Mouse (Mus musculus) midbrain, embryonic 16.5 days (tissue): ENCODE measurements around the gene Rnf182. TPM values are rescaled to one million over a fixed set of nuclear protein-coding genes. Genes with fewer than 3 reads are reported as not detected.

Experiments used
- ATAC-seq: fragments of 200-750 bp; cut with Nextera tagmentation; 2 replicates; pipeline ENCODE4 v1.8.0; 2017; ENCODE audit warnings: moderate TSS enrichment
- H3K27ac ChIP-seq: fragments of 300-500 bp; sonication (generic); 2 replicates; pipeline ENCODE4 v1.5.1; 2014; ENCODE audit warnings: mild to moderate bottlenecking, low read length, mixed read lengths
- H3K27me3 ChIP-seq: fragments of 300-500 bp; sonication (generic); 2 replicates; pipeline ENCODE4 v1.6.1; 2014; ENCODE audit warnings: low read depth, low read length, mixed read lengths; ENCODE audit not compliant: control insufficient read depth, insufficient read depth
- H3K36me3 ChIP-seq: fragments of 300-500 bp; sonication (generic); 2 replicates; pipeline ENCODE4 v1.6.1; 2014; ENCODE audit warnings: mild to moderate bottlenecking, low read length, moderate library complexity, mixed read lengths; ENCODE audit not compliant: control insufficient read depth, insufficient read depth
- H3K4me1 ChIP-seq: fragments of 300-500 bp; sonication (generic); 2 replicates; pipeline ENCODE4 v1.6.1; 2014; ENCODE audit warnings: mild to moderate bottlenecking, low read length, mixed read lengths; ENCODE audit not compliant: control insufficient read depth, insufficient read depth
- H3K4me2 ChIP-seq: fragments of 300-500 bp; sonication (generic); 2 replicates; pipeline ENCODE4 v1.6.1; 2014; ENCODE audit warnings: mild to moderate bottlenecking, low read length, mixed read lengths
- H3K4me3 ChIP-seq: fragments of 300-500 bp; sonication (generic); 2 replicates; pipeline ENCODE4 v1.5.1; 2014; ENCODE audit warnings: low read depth, mild to moderate bottlenecking, low read length, moderate library complexity, mixed read lengths
- H3K9ac ChIP-seq: fragments of 300-500 bp; sonication (generic); 2 replicates; pipeline ENCODE4 v1.6.1; 2014; ENCODE audit warnings: low read depth, low read length, mixed read lengths
- H3K9me3 ChIP-seq: fragments of 300-500 bp; sonication (generic); replicated peaks from 2 replicates; pipeline ENCODE4 v1.6.1; 2014; ENCODE audit warnings: mild to moderate bottlenecking, low read length, mixed read lengths; ENCODE audit not compliant: control insufficient read depth, poor library complexity, severe bottlenecking
- WGBS: fragments of 180-500 bp; shearing (Covaris S2); extraction: QIAGEN DNeasy Blood & Tissue Kit; methylation state at CpG from one replicate; pipeline ENCODE4 v1.1.7; 2014; 5-methylcytosine and 5-hydroxymethylcytosine counted together
- polyA plus RNA-seq: library from polyadenylated mRNA; unstranded; fragments of >200 nt; fragmentation: Nextera tagmentation; extraction: Ambion mirVana; gene quantifications from 2 replicates; pipeline ENCODE4 v1.2.1, GENCODE M21; 2015

Gene Rnf182
- polyA plus RNA-seq, 1 experiment from 2014 or later, result 32.7 TPM

- no peaks in the 10 kb centered on the region for H3K36me3 ChIP-seq
- no peak overlapping the region for H3K27ac ChIP-seq
- no peak overlapping the region for H3K4me2 ChIP-seq
- H3K4me1 ChIP-seq, result no peaks in the 10 kb centered on the region
- no peaks in the 10 kb centered on the region for H3K9me3 ChIP-seq
- no peak overlapping the region for H3K9ac ChIP-seq
- no peak overlapping the region for H3K4me3 ChIP-seq
- no peak for ATAC-seq
- 96% methylated on average over 6 of the region's 6 CpGs for WGBS
- no peaks in the 10 kb centered on the region for H3K27me3 ChIP-seq
Observed at GRCm38 (mm10) chr13:43600967-43601366, 14.5 kb upstream of the Rnf182 start.

GRCm38 (mm10) chr13:43602440-43602839 is 13.1 kb upstream of the Rnf182 start:
- no peaks in the 10 kb centered on the region for H3K4me1 ChIP-seq
- no peak for ATAC-seq
- no peaks in the 10 kb centered on the region for H3K36me3 ChIP-seq
- H3K9ac ChIP-seq, result no peak overlapping the region
- H3K27me3 ChIP-seq, result no peaks in the 10 kb centered on the region
- no peak overlapping the region for H3K4me3 ChIP-seq
- H3K4me2 ChIP-seq, result no peak overlapping the region
- H3K9me3 ChIP-seq, result no peaks in the 10 kb centered on the region
- 96% methylated on average over 2 of the region's 2 CpGs for WGBS
- H3K27ac ChIP-seq, result no peak overlapping the region

- Histone ChIP-seq H3K4me3 (no peak overlapping the region), H3K36me3 (no peaks in the 10 kb centered on the region), H3K27ac (no peak overlapping the region), H3K4me1 (no peaks in the 10 kb centered on the region), H3K27me3 (no peaks in the 10 kb centered on the region), H3K9ac (no peak overlapping the region), H3K9me3 (no peaks in the 10 kb centered on the region), H3K4me2 (no peak overlapping the region)
- ATAC-seq, result no peak
- 60% methylated on average over 13 of the region's 13 CpGs for WGBS
Observed at GRCm38 (mm10) chr13:43603042-43603441, 12.5 kb upstream of the Rnf182 start.

- Histone ChIP-seq H3K4me2 (no peak overlapping the region), H3K9ac (no peak overlapping the region), H3K36me3 (no peaks in the 10 kb centered on the region), H3K9me3 (no peaks in the 10 kb centered on the region), H3K27me3 (no peaks in the 10 kb centered on the region), H3K4me3 (no peak overlapping the region), H3K27ac (no peak overlapping the region), H3K4me1 (no peaks in the 10 kb centered on the region)
- WGBS, result 74% methylated on average over 6 of the region's 6 CpGs
- ATAC-seq, result no peak
Observed at GRCm38 (mm10) chr13:43608854-43609253, 6.7 kb upstream of the Rnf182 start.

- WGBS, result 89% methylated on average over 6 of the region's 6 CpGs
- H3K27me3 ChIP-seq, result no peaks in the 10 kb centered on the region
- H3K9me3 ChIP-seq, result no peaks in the 10 kb centered on the region
- no peak overlapping the region for H3K4me2 ChIP-seq
- H3K36me3 ChIP-seq, result no peaks in the 10 kb centered on the region
- H3K9ac ChIP-seq, result no peak overlapping the region
- no peak overlapping the region for H3K27ac ChIP-seq
- H3K4me3 ChIP-seq, result no peak overlapping the region
- ATAC-seq, result no peak
- peaks cover 12% of the 10 kb centered on the region; the same call in 1 of the 2 replicates for H3K4me1 ChIP-seq
Observed at GRCm38 (mm10) chr13:43612040-43612439, 3.5 kb upstream of the Rnf182 start.

- H3K27ac ChIP-seq, result 0 out of 2 replicates have a peak overlapping the region, but pooled peaks have one; percentile 85
- peaks cover 20% of the 10 kb centered on the region for H3K4me1 ChIP-seq
- H3K4me3 ChIP-seq, result no peak overlapping the region
- no peaks in the 10 kb centered on the region for H3K9me3 ChIP-seq
- no peaks in the 10 kb centered on the region for H3K27me3 ChIP-seq
- H3K36me3 ChIP-seq, result no peaks in the 10 kb centered on the region
- WGBS, result 60% methylated on average over 3 of the region's 3 CpGs
- H3K4me2 ChIP-seq, result peak overlapping the region; percentile 78; the same call in 1 of the 2 replicates
- no peak for ATAC-seq
- no peak overlapping the region for H3K9ac ChIP-seq
Observed at GRCm38 (mm10) chr13:43614667-43615066, 843 bp upstream of the Rnf182 start.

- peak overlapping the region; percentile 88 for H3K4me3 ChIP-seq
- H3K9me3 ChIP-seq, result no peaks in the 10 kb centered on the region
- peak overlapping the region; percentile 85 for H3K27ac ChIP-seq
- 14% methylated on average over 9 of the region's 9 CpGs for WGBS
- peak overlapping the region; percentile 90 for H3K9ac ChIP-seq
- H3K27me3 ChIP-seq, result no peaks in the 10 kb centered on the region
- no peaks in the 10 kb centered on the region for H3K36me3 ChIP-seq
- peak; percentile 23; the same call in 1 of the 2 replicates for ATAC-seq
- H3K4me2 ChIP-seq, result peak overlapping the region; percentile 78
- peaks cover 21% of the 10 kb centered on the region for H3K4me1 ChIP-seq
Observed at GRCm38 (mm10) chr13:43615194-43615576, 325 bp upstream of the Rnf182 start.

GRCm38 (mm10) chr13:43616551-43616950 is 1.0 kb downstream of the Rnf182 start:
- H3K9me3 ChIP-seq, result no peaks in the 10 kb centered on the region
- H3K36me3 ChIP-seq, result no peaks in the 10 kb centered on the region
- 12% methylated on average over 6 of the region's 6 CpGs for WGBS
- no peak for ATAC-seq
- no peaks in the 10 kb centered on the region for H3K27me3 ChIP-seq
- H3K9ac ChIP-seq, result peak overlapping the region; percentile 90
- H3K27ac ChIP-seq, result no peak overlapping the region
- H3K4me1 ChIP-seq, result peaks cover 21% of the 10 kb centered on the region
- H3K4me3 ChIP-seq, result peak overlapping the region; percentile 88
- H3K4me2 ChIP-seq, result peak overlapping the region; percentile 78

- Histone ChIP-seq H3K4me2 (no peak overlapping the region), H3K9ac (no peak overlapping the region), H3K27me3 (no peaks in the 10 kb centered on the region), H3K36me3 (no peaks in the 10 kb centered on the region), H3K27ac (no peak overlapping the region), H3K4me1 (peaks cover 21% of the 10 kb centered on the region), H3K9me3 (no peaks in the 10 kb centered on the region), H3K4me3 (no peak overlapping the region)
- ATAC-seq, result no peak
- 68% methylated on average over 4 of the region's 4 CpGs for WGBS
Observed at GRCm38 (mm10) chr13:43619550-43620175, 4.2 kb downstream of the Rnf182 start.
